Mouse (Mus musculus) adrenal gland, adult 2 months (tissue): ENCODE measurements around the gene Rce1. TPM values are rescaled to one million over a fixed set of nuclear protein-coding genes. Genes with fewer than 3 reads are reported as not detected.
A peak's percentile ranks its signal among the peaks of the same experiment; 100 is the strongest.
"Not testable (repeated sequence)": the region's sequence is repeated elsewhere in the genome, so short reads cannot be mapped to it uniquely, and the experiment has no call there.

ENCODE experiments used
- DNase-seq: peaks from one replicate; pipeline ENCODE4 v3.0.0; 2021
- polyA plus RNA-seq: library from polyadenylated mRNA; depleted of rRNA; stranded (reverse); fragments of >200 nt; gene quantifications from 2 replicates; pipeline ENCODE4 v1.2.3, GENCODE M21; 2012
- total RNA-seq, 2 experiments: library from RNA; stranded (reverse); gene quantifications; 2 replicates each; pipeline ENCODE4 v1.2.3; 2021

Gene Rce1
- total and polyA plus RNA-seq, 3 experiments, result 34.8 to 141 (median 44.2) TPM

DNA sequence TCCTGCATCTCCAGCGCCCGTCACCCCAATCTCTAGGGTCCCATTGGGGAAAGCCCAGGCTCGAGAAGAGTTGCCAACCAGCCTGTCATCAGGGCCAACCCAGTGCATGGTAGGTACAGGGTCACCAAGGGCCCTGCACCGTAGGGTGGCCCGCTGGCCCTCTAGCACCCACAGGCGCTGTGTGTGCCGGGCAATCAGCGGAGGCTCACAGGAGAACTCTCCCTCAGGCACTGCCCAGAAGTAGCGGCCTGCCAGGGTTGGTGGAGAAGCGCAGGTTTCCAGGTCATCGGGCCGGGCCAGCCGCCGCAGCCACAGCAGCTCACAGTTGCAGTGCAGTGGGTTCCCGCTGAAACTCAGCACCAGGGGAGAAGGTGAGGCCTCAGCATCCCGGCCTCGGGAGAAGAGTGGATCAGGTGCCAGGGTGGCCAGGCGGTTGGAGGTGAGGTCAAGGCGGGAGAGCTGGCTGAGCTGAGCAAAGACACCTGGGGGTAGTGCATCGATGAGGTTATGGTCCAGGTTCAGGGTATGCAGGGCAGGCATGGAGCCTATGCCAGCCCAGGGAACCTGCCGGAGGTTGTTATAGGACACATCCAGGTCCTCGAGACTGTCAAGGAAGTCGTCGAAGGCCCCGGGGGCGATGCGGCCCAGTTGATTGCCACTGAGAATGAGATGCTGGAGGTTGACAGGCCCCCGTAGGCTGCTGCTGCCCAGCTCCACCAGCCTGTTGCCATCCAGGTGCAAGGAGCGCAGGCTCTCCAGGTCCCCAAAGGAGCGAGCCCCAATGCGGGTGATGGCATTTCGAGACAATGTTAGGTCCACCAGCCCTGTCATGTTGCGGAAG lies 11.8 kb downstream of the Rce1 start:
- no peak for DNase-seq

- no peak for DNase-seq
Observed at GRCm38 (mm10) chr19:4612181-4612961, 13.1 kb downstream of the Rce1 start.

GRCm38 (mm10) chr19:4610109-4610508 lies 15.3 kb downstream of the Rce1 start:
- DNase-seq, result no peak

- no peak for DNase-seq
Observed at GRCm38 (mm10) chr19:4608511-4608910, 16.9 kb downstream of the Rce1 start.

DNA sequence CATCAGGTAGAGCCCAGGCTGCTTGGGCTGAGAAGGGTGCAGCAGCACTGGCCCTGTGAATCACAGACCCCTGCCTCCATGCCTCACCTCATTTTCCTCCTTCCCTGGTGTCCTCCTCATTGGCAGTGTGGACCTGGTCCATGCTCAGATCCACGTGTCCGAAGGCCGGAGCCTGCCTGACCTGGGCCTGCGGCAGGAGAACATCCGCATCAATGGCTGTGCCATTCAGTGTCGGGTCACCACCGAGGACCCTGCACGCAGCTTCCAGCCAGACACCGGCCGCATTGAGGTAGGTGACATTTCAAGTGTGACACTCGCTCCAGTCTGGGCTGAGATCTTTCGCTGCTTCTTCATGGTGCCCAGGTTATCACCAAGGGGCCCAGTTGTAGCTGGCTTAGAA lies 18.0 kb downstream of the Rce1 start:
- DNase-seq, result no peak

GRCm38 (mm10) chr19:4605654-4606053 lies 19.8 kb downstream of the Rce1 start:
- DNase-seq, result no peak

DNA sequence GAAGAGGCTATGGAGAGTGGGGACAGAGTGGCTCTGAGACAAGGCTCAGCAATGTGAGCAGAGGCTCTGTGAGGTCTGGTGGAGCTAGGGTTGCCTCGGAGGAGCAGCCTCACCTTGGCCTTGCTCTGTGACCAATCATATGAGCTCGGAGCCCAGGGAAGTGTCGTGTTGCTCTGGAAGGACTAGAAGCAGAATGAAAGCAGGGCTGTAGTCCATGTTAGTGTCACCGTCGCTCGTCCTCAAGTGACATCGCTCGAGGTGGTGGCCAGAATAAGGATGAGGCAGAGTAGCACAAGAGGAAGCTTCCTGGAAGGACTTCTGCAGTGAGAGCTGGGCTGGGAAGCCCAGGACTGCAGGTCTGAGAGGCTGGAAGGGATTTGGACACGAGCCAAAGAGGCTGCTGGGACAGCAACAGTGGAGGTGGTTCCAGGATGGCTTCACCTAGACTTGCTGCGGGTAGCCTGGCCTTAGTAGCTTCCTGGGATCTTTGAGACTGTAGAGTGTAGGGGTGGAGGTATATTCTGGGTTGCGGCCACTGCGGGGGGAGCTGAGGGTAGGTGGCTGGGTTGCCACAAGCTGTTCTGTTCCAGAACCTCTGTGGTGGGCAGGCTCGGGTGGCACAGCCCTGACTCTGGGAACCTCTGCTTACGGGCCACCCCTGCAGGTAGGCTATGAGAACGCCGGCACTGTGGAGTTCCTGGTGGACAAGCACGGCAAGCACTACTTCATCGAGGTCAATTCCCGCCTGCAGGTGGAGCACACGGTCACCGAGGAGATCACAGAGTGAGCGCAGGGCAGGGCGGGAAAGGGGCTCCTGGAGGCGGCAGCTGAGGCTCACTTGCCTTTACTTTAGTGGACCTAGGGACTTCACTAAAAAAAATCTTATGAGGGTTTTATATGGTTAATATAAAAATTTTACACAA lies 21.4 kb downstream of the Rce1 start:
- DNase-seq, result peak; percentile 13

DNA sequence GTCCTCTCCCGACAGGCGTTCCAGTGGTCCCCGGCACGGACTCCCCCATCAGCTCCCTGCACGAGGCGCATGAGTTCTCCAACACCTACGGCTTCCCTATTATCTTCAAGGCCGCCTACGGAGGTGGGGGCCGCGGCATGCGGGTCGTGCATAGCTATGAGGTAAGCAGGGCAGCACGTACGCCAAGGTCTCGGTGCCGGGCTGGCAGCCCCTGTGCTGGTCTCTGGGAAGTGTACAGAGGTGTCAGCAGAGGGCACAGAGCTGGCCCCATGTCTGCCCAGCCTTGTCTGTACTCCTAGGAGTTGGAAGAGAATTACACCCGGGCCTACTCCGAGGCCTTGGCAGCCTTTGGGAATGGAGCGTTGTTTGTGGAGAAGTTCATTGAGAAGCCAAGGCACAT lies 23.0 kb downstream of the Rce1 start:
- no peak for DNase-seq

- DNase-seq, result no peak
Observed at GRCm38 (mm10) chr19:4596071-4596470, 29.4 kb downstream of the Rce1 start.

DNA sequence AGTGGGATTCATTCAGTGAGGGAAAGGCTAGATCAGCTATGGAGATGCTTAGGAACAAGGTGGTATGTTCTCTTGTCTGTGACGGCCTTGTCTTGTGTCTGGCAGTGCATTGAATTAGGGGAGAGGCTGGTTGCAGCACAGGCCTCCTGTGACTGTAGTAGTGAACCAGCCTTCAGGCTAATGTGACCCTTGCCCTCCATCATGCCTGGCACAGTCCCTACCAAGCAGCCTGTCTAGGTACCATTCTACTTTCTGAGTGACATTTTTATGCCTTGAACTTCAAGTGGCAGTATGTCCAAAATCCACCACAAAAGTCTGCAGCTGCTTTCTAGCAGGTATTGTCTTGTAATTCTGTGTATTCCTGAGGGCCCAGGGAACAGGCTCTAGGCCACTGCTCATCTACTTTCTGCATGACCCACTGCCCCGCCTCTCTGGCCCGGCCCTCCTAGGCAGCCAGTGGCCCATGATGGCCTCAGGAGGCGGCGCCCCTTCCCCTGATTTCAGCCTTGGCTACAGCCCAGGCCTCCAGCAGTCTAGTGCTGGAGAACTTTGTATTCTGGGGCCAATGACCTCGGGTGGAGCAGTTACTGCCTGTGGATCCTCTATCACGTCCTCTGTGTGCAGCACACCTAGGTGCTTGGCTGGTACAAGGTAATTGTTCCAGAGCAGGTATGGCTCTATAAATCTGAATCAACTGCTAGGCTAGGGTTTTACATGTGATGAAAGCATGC lies 31.5 kb downstream of the Rce1 start:
- DNase-seq, result peak; percentile 42

GRCm38 (mm10) chr19:4590025-4590424 lies 35.4 kb downstream of the Rce1 start:
- DNase-seq, result no peak

GRCm38 (mm10) chr19:4589081-4589480 lies 36.4 kb downstream of the Rce1 start:
- DNase-seq, result peak; percentile 35

DNA sequence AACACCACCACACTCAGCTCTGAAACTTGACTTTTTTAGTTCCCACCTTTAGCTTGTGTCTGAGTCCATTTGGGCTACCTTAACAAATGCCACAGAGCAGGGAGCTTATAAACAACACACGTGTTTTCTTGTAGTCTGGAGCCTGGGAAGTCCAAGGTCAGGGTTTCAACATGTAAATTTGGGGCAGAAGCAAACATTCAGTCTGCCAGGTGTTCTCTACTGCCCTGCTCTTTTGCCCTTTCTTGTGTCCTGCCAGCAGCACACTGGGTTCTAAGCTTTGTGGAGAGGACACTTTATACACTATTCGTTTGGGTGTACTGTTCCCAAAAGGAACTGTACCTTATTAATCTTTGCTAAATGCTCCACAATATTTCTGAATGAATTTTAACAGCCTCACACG lies 37.0 kb downstream of the Rce1 start:
- DNase-seq, result no peak

GRCm38 (mm10) chr19:4587426-4587825 lies 38.0 kb downstream of the Rce1 start:
- no peak for DNase-seq

DNA sequence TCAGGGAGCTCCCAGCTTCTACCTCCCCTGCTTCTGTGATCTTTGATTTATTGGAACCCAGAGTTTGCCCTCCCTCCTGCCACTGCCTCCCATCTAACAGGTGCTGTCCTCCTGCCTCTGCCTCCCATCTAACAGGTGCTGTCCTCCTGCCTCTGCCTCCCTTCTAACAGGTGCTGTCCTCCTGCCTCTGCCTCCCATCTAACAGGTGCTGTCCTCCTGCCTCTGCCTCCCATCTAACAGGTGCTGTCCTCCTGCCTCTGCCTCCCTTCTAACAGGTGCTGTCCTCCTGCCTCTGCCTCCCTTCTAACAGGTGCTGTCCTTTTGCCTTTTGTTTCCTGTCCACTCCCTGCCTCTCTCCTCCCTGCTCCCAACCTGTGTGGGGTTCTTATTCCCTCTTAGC lies 38.7 kb downstream of the Rce1 start:
- not testable (repeated sequence) for DNase-seq

DNA sequence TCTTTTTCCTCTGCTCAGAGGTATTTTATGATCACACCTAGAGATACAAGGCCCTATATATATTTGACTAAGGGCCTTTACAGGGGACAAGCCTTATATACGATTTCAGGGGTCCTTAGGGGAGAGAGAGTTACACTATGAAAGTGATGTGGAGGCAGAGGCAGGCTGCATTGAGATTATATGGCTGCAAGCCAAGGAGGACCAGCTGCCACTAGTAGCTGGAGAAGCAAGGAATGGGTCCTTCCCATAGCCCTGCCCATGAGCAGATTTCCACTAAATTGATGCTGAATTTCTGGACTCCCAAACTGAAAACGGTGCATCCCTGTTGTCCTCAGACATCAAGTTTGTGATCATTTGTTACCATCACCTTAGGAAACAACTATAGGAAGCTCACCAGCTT lies 41.6 kb downstream of the Rce1 start:
- no peak for DNase-seq

DNA sequence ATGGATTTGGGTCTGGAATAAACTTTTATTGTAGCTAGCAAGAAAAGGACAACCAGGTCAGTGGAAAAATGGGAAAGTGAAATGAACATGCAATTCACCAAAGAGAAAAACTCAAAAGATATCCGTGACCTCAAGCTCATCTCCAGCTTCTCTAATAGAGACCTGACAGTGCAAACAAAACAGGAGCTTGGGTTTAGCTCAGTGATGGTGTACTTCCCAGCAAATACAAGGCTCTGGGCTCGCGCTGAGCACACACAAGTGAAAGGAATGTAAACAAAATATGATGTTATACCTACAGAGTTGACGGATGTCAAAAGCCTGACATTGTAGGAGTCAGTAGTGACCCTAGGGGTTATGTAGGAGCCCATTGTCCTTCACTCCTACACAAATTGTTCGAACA lies 46.1 kb downstream of the Rce1 start:
- no peak for DNase-seq

DNA sequence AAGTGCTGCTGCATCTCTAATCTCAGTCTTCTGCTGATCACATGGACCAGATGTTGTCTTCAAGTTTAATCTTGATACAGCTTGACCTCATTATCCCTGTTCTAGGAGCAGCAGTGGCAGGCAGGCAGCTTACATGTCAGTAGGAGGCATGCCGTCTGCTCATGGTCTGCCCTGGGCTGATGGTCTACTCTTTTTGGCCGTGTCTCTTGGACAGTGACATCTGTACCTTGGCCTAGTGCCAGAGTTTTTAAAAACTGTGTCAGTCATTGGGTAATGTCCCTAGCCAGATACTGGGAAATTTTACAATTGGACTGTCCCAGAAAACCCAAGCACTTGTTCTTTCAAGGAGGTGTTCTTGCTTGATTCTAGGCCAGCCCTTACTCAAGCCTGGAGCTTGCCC lies 46.6 kb downstream of the Rce1 start:
- peak; percentile 77 for DNase-seq

- DNase-seq, result no peak
Observed at GRCm38 (mm10) chr19:4573241-4573640, 52.2 kb downstream of the Rce1 start.
